Mouse (Mus musculus) erythroblast, embryonic 14.5 days (primary cell): Measurements from ENCODE around the gene Fam102b.

Experiments
- GATA1 ChIP-seq: IDR thresholded peaks from 2 replicates; pipeline ENCODE4 v1.6.1; 2012; ENCODE audit warnings: low read length, inconsistent platforms, mixed read lengths
- TAL1 ChIP-seq: IDR thresholded peaks from 3 replicates; pipeline ENCODE4 v1.6.1; 2012; ENCODE audit warnings: low read length, inconsistent platforms, mixed read lengths

DNA sequence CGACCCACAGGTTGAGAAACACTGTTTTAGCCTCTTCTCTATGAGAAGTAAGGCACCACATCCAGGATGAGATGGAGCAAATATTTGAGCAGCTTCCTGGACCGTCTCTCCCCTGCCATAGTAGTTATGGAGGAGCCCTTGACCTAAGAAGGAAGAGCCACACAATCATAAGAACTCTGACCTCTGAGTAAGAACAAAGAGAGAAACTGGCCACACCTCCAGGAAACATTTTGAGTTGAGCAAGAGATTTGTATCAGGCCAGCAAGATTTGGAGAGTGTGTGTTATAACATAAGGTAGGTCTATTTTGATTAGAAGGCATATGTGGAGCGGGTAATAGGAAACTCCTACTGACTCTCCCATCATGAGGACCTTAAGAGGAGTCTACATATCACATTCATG, 4.2 kb upstream of the Fam102b start:
- TF ChIP-seq GATA1, result no peak
- no peak for TF ChIP-seq TAL1
